Mouse (Mus musculus): ENCODE data around the gene Kdm1a. TPM values are rescaled to one million over a fixed set of nuclear protein-coding genes. Genes with fewer than 3 reads are reported as not detected.

The Kdm1a gene
- polyA plus RNA-seq (2015; fragmentation: Nextera tagmentation; extraction: Ambion mirVana) = 59.5 and 64.7 TPM in 2 replicates

DNA sequence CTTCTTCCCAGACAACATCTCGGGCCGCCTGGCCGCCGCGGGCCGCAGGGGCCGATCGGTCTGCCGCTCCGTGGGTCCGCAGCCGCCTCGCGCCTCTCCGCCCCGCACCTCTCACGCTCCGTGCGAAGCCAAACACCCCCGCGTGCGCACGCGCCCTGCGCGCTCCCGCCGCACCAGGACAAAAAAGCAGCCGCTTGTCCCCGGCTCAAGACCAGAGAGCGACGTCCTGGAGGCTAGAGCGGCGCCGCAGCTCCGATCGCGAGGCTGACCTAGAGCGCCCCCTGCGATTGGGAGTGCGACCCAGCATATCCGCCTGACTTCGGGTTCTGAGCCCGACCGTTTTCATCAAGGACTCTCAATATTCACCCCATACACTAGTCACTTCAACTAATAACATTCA is at the start of gene Kdm1a:
TSS of gene Kdm1a (minus strand) at position 156 of the 400 bp plus-strand sequence.
- Histone ChIP-seq H3K4me3 (peak within 1 kb of the TSS; percentile 100), H3K36me3 (no peaks in the 10 kb centered on the region), H3K4me1 (replicated peaks) (peaks cover 24% of the 10 kb centered on the region), H3K4me2 (peak within 1 kb of the TSS; percentile 68), H3K27ac (replicated peaks) (peak within 1 kb of the TSS; percentile 97), H3K9me3 (no peaks in the 10 kb centered on the region), H3K9ac (peak within 1 kb of the TSS; percentile 100), H3K27me3 (no peaks in the 10 kb centered on the region)
- ATAC-seq (ENCODE audit: low FRiP score, low read depth) = peak; percentile 89
- under 1% methylated on average over 44 of the region's 45 CpGs for WGBS

DNA sequence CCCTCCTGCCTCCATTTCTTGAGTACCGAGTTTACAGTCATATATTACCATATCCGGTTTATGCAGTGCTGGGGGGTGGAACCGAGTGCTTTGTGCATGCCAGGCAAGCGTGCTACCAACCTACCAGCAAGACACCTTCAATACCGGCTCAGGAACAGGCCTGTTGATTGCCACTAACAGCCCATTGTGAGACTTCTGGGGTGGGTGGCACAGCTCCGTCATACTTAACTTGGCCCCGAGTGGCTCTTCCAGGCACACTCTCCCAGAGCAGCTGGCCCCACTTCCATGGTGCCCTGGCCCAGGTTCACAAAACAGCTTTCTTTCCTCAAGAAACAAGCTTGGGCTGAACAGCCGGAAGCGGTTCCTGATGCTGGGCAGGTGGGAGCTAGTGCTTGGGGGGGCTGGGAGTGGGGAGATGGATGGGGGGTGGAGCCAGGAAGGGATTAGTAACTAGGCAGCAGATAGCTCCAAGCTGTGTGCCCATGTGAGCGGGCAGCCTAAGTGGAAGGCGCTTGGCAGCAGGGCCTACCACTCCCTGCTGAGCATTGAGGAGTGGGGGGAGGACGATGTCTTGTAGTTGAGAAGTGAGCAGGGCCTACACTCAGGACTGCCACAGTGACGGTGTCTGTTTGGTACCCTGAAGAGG is 49.5 kb upstream of the Kdm1a start:
- H3K9me3 ChIP-seq = no peaks in the 10 kb centered on the region
- peak overlapping the region; percentile 71 for H3K27ac ChIP-seq (replicated peaks)
- H3K27me3 ChIP-seq = no peaks in the 10 kb centered on the region
- ATAC-seq (ENCODE audit: low FRiP score, low read depth) = peak; percentile 31
- WGBS = 52% methylated on average over 13 of the region's 13 CpGs
- no peak overlapping the region for H3K9ac ChIP-seq
- no peak overlapping the region for H3K4me3 ChIP-seq
- H3K4me2 ChIP-seq = no peak overlapping the region
- H3K36me3 ChIP-seq = peaks cover 26% of the 10 kb centered on the region
- H3K4me1 ChIP-seq (replicated peaks) = peaks cover 23% of the 10 kb centered on the region

GRCm38 (mm10) chr4:136651357-136651811 is 48.9 kb upstream of the Kdm1a start:
- no peak for ATAC-seq (ENCODE audit: low FRiP score, low read depth)
- no peak overlapping the region for H3K4me3 ChIP-seq
- H3K36me3 ChIP-seq = peaks cover 24% of the 10 kb centered on the region
- H3K4me1 ChIP-seq (replicated peaks) = peaks cover 23% of the 10 kb centered on the region
- H3K4me2 ChIP-seq = no peak overlapping the region
- H3K9ac ChIP-seq = no peak overlapping the region
- peak overlapping the region; percentile 71; the same call in 1 of the 2 replicates for H3K27ac ChIP-seq (replicated peaks)
- H3K27me3 ChIP-seq = no peaks in the 10 kb centered on the region
- no peaks in the 10 kb centered on the region for H3K9me3 ChIP-seq
- 61% methylated on average over 3 of the region's 3 CpGs for WGBS

GRCm38 (mm10) chr4:136650261-136650660 is 47.7 kb upstream of the Kdm1a start:
- H3K27ac ChIP-seq (replicated peaks) = no peak overlapping the region
- H3K27me3 ChIP-seq = no peaks in the 10 kb centered on the region
- ATAC-seq (ENCODE audit: low FRiP score, low read depth) = no peak
- no peak overlapping the region for H3K4me2 ChIP-seq
- 80% methylated on average over 8 of the region's 8 CpGs for WGBS
- no peak overlapping the region for H3K9ac ChIP-seq
- H3K4me1 ChIP-seq (replicated peaks) = peaks cover 23% of the 10 kb centered on the region
- no peaks in the 10 kb centered on the region for H3K9me3 ChIP-seq
- H3K36me3 ChIP-seq = peaks cover 13% of the 10 kb centered on the region; the same call in 1 of the 2 replicates
- no peak overlapping the region for H3K4me3 ChIP-seq

DNA sequence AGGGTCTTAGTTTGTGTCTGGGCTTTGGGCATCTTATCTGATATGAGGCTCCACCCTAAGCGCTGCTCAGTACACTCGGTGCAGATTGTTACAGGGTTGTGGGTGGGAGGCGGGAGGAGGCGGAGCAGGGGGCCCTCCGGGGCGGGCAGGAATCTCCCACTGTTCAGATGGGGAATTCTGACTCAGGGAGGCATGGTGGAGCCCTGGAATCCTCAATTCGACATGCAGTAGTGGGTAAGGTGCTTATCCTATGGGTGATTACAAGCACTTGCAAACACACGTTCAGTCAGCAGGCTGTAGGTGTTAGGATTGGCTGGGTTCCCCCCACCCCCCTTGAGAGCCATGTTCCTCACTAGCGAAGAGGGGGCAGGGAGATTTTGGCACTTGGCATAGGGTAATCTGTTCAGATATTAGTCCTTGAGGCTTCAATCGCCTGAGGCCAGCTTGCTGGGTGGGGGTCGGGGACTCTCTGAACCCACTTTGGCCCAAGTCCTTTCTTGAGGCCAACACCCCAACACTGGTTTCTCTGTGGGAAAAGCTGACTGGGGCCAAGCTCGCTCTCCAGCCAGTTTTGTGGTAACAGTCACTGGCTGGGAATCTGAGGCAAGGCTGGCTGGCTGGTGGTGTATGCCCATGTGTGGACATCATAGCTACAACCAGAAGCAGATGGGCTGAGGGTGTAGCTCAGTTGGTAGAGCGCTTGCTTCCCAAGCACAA is 47.1 kb upstream of the Kdm1a start:
- Histone ChIP-seq H3K4me2 (no peak overlapping the region), H3K9me3 (no peaks in the 10 kb centered on the region), H3K4me1 (replicated peaks) (peaks cover 23% of the 10 kb centered on the region), H3K36me3 (0 out of 2 replicates have a peak, but pooled peaks cover 8% of the 10 kb centered on the region), H3K4me3 (no peak overlapping the region), H3K27me3 (no peaks in the 10 kb centered on the region), H3K27ac (replicated peaks) (no peak overlapping the region), H3K9ac (no peak overlapping the region)
- WGBS = 39% methylated on average over 13 of the region's 13 CpGs
- ATAC-seq (ENCODE audit: low FRiP score, low read depth) = no peak

GRCm38 (mm10) chr4:136648922-136649479 is 46.5 kb upstream of the Kdm1a start:
- H3K9me3 ChIP-seq = no peaks in the 10 kb centered on the region

GRCm38 (mm10) chr4:136638890-136639289 is 36.4 kb upstream of the Kdm1a start:
- no peak for ATAC-seq (ENCODE audit: low FRiP score, low read depth)
- H3K27ac ChIP-seq (replicated peaks) = peak overlapping the region; percentile 56; the same call in 1 of the 2 replicates

More at GRCm38 (mm10) chr4:136648922-136649479, 46.5 kb upstream of the Kdm1a start:
- 18% methylated on average over 11 of the region's 11 CpGs for WGBS
- ATAC-seq (ENCODE audit: low FRiP score, low read depth) = no peak
- Histone ChIP-seq H3K4me3 (no peak overlapping the region), H3K9ac (no peak overlapping the region), H3K4me2 (no peak overlapping the region), H3K36me3 (0 out of 2 replicates have a peak, but pooled peaks cover 4% of the 10 kb centered on the region), H3K27me3 (no peaks in the 10 kb centered on the region), H3K4me1 (replicated peaks) (peaks cover 23% of the 10 kb centered on the region), H3K27ac (replicated peaks) (no peak overlapping the region)

DNA sequence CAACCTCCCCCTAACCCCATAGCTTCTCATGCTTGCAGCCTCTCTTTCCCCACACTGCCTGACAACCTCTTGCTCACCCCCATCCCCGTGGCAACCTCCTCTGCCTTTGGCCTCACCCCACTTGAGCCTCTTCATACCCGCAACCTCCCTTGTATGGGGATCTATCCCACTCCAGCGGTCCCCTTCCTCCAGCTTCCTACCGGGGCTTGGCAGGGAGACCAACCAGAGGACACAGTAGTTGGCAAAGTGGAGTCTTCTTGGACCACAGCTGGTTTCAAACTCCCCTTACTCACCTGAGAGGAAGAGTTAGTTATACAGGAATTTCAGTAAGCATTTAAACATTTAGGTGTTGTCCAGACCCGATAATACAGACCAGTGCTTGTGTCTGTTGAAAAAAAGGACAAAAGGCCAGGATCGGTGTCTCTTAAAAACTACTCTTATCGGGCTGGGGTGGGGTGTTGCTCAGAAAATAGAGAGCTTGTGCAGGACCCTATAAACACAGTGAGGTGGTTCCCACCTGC is 35.8 kb upstream of the Kdm1a start:
- H3K9me3 ChIP-seq = no peaks in the 10 kb centered on the region
- peaks cover 9% of the 10 kb centered on the region; the same call in 1 of the 2 replicates for H3K27me3 ChIP-seq
- H3K9ac ChIP-seq = no peak overlapping the region
- H3K4me1 ChIP-seq (replicated peaks) = peaks cover 25% of the 10 kb centered on the region
- H3K27ac ChIP-seq (replicated peaks) = no peak overlapping the region
- peak overlapping the region; percentile 51 for H3K4me3 ChIP-seq
- H3K36me3 ChIP-seq = no peaks in the 10 kb centered on the region
- WGBS = 29% methylated on average over 7 of the region's 7 CpGs
- ATAC-seq (ENCODE audit: low FRiP score, low read depth) = peak; percentile 12; the same call in 1 of the 2 replicates
- H3K4me2 ChIP-seq = peak overlapping the region; percentile 89

More at GRCm38 (mm10) chr4:136638890-136639289, 36.4 kb upstream of the Kdm1a start:
- H3K4me3 ChIP-seq = peak overlapping the region; percentile 17
- WGBS = 5% methylated on average over 10 of the region's 10 CpGs
- no peaks in the 10 kb centered on the region for H3K9me3 ChIP-seq
- H3K4me1 ChIP-seq (replicated peaks) = peaks cover 25% of the 10 kb centered on the region
- H3K27me3 ChIP-seq = peaks cover 9% of the 10 kb centered on the region; the same call in 1 of the 2 replicates
- H3K9ac ChIP-seq = no peak overlapping the region
- H3K4me2 ChIP-seq = peak overlapping the region; percentile 89
- H3K36me3 ChIP-seq = no peaks in the 10 kb centered on the region

DNA sequence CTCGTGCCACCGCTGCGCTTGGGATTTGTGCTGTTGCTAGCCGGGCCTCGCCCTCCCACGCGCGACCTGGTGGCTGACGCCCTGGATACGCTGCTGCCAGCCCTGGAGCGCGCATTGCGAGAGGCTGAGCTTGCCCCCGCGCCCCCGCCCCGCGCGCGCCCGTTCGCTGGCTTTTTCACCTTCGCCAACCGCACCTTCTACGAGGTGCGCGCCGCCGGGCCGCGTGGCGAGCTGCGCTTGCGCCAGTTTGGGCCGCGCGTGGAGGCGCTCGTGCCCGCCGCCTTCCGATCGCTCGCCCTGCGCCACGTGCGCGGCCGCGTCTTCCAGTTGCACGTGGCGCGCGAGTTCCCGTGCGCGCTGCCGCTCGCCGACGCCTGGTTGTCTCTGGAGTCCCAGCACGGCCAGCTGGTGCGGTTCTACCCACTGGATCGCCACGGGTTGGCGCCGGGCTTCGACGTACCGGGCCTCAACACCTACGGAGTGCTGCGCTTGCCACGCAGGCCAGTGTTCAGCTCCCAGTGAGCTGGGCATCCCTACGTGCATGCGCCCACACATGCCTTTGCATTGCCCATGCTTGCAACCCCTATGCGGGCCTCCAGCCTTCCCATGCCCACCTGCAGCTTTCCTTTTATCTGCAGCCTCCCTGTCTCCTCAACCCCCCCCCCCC is 35.2 kb upstream of the Kdm1a start:
- Histone ChIP-seq H3K9ac (peak overlapping the region; percentile 57), H3K4me3 (peak overlapping the region; percentile 51), H3K27ac (replicated peaks) (peak overlapping the region; percentile 81), H3K4me1 (replicated peaks) (peaks cover 25% of the 10 kb centered on the region), H3K4me2 (peak overlapping the region; percentile 89), H3K9me3 (no peaks in the 10 kb centered on the region), H3K36me3 (no peaks in the 10 kb centered on the region), H3K27me3 (peaks cover 9% of the 10 kb centered on the region; the same call in 1 of the 2 replicates)
- under 1% methylated on average over 75 of the region's 76 CpGs for WGBS
- peak; percentile 77 for ATAC-seq (ENCODE audit: low FRiP score, low read depth)

- peaks cover 9% of the 10 kb centered on the region; the same call in 1 of the 2 replicates for H3K27me3 ChIP-seq
- H3K9me3 ChIP-seq = no peaks in the 10 kb centered on the region
- peaks cover 25% of the 10 kb centered on the region for H3K4me1 ChIP-seq (replicated peaks)
- peak overlapping the region; percentile 57 for H3K9ac ChIP-seq
- no peaks in the 10 kb centered on the region for H3K36me3 ChIP-seq
- peak overlapping the region; percentile 81 for H3K27ac ChIP-seq (replicated peaks)
- H3K4me2 ChIP-seq = peak overlapping the region; percentile 89
- peak; percentile 47 for ATAC-seq (ENCODE audit: low FRiP score, low read depth)
- peak overlapping the region; percentile 51 for H3K4me3 ChIP-seq
- WGBS = 13% methylated on average over 37 of the region's 37 CpGs
Observed at GRCm38 (mm10) chr4:136636983-136637562, 34.5 kb upstream of the Kdm1a start.

DNA sequence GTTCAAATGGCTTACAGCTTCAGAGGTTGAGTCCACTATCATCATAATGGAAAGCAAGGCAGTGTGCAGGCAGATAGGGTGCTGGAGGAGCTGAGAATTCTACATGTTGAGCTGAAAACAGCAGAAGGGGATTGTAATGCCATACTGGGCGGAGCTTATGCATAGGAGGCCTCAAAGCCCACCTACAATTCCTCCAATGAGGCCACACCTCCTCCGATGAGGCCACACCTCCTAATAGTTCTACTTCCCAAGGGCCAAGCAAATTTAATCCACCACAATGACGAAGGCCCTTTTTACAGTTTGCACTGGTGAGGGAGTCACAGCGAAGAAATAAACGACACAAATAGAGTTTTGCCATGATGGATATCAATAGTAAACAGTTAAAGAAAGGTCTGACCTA is 34.0 kb upstream of the Kdm1a start:
- peak overlapping the region; percentile 89 for H3K4me2 ChIP-seq
- no peak for ATAC-seq (ENCODE audit: low FRiP score, low read depth)
- H3K27me3 ChIP-seq = peaks cover 9% of the 10 kb centered on the region; the same call in 1 of the 2 replicates
- no peak overlapping the region for H3K4me3 ChIP-seq
- H3K4me1 ChIP-seq (replicated peaks) = peaks cover 25% of the 10 kb centered on the region
- no peak overlapping the region for H3K27ac ChIP-seq (replicated peaks)
- WGBS = 64% methylated on average over 5 of the region's 5 CpGs
- no peaks in the 10 kb centered on the region for H3K9me3 ChIP-seq
- H3K9ac ChIP-seq = no peak overlapping the region
- no peaks in the 10 kb centered on the region for H3K36me3 ChIP-seq

All from hindbrain, embryonic 15.5 days (tissue).